Mouse (Mus musculus) kidney, postnatal 10 days (tissue): ENCODE measurements around the gene Prkce.

Experiments
- DNase-seq: peaks from one replicate; pipeline ENCODE4 v3.0.0; 2021; ENCODE audit warnings: mixed read lengths

The Prkce gene

DNA sequence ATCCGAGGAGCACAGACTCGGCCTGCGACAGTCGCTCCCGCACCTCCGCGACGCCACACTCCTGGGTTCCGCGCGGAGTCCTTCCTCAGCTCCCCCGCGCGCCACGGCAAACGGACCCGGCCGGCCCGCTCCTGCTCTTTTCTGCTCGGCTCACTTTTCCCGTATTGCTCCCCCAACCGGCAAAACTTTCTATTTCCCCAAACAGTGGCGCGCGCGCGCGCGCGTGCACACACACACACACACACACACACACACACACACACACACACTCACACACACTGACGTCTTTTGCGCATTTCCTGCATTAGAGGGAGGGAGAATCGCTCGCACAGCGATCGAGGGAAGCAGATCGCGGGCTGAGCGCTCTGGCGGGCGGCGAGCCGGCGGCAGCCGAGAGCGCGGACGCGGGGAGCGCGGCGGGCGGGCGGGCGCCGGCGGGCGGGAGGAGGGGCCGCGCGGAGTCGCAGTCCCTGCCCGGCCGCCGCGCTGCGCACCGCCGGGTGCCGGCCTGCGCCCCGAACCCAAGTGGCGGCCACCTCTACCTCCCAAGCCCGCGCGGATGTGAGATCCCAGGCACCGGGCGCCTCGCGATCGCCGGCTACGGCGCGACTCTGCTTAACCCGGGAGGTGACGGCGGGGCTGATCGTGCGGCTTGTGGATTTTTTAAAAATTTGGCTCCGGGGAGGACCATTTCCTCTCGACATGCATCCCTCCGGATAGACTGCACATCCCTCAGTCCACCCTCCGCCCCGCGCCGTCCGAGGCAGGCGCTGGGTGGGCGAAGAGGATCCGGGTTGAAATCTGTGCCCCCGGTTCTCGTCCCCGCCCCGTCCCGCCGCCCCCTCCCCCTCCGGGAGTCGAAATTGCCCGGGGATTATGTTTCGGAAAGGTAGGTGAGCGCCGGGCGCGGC, at the start of gene Prkce:
TSS of gene Prkce (plus strand) at position 466 of the 911 bp plus-strand sequence.
- DNase-seq, result peak; percentile 94

DNA sequence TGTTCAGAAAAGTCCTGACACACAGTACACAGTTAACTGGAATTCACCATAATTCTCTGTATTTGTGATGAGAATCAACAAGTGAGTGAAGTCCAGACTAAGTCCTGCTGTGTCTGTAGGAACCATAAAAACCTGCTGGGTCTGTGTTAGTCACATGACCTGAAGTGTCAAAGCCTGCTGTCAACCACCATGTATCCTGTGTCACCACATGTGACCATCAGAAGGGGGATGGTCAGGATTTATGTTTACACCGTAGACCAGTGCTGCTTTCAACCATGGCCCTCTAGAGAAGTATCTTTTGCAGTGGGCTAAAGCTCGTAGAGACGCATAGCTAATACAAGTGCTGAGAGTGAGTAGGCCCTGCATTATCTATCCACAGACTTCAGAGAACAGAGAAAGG, 44.4 kb upstream of the Prkce start:
- no peak for DNase-seq

- peak; percentile 17 for DNase-seq
Measured at GRCm38 (mm10) chr17:86125908-86126307, 41.7 kb upstream of the Prkce start.

- DNase-seq, result no peak
Measured at GRCm38 (mm10) chr17:86128198-86128597, 39.4 kb upstream of the Prkce start.

DNA sequence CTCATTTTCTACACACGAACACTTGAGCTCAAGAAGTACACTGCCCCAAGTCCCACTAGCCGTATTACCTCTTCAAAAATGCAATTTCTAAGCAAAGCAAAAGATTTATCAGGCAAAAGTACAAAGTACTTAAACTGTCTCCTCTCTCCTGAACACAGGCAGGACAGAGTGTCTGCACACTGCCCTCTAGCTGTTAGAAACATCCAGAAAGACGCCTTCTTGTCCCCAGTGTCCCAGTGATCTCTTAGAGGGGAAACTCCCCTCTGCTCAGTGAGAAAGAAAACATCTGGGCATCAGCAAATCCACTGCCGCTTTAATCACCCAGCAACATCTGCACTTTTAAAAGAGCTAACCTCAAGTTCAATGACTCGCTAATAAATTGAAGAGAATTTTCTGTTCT, 35.1 kb upstream of the Prkce start:
- DNase-seq, result peak; percentile 59

DNA sequence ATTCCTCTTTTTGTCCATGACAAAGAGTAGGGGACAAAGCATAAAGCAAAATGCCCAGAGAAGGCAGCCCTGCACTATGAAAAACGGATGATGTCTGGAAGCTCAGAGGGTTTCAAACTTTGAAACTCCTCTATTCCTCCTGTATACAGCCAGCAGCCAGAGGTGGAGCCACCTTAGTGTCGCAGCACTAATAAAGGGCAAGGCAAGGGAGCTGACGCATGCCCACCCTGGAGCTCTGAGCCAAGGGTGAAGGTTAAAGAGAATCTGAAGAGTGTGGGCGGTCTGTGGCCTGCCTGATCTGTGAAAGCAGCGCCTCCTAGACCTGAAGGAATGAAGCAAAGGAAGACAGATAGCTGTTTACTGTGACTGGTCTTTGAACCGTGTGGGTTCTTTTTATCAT, 33.1 kb upstream of the Prkce start:
- no peak for DNase-seq

DNA sequence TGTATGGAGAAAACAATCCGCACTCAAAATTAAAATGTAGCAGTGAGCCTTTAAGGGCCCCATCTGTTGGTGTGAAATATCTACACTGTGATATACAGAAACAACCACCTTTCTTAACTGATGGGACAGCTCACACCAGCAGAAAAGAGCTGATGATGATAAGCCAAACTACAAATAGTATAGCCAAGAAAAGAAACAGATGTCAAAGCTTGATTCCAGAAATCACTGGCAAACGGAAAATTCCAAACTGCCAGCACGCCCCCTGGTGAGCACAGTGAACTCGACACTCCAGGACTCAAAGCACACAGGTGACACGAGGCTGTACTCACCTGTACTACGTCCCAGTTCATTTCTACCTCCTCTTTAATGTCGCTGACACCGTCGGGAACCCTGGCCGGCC, 31.8 kb upstream of the Prkce start:
- DNase-seq, result no peak

- DNase-seq, result peak; percentile 46
Measured at GRCm38 (mm10) chr17:86144537-86145078, 23.0 kb upstream of the Prkce start.

GRCm38 (mm10) chr17:86145079-86145951, 22.3 kb upstream of the Prkce start, which contains the start of gene Srbd1:
TSS of gene Srbd1 (minus strand) at chr17:86145175.
- peak; percentile 97 for DNase-seq

DNA sequence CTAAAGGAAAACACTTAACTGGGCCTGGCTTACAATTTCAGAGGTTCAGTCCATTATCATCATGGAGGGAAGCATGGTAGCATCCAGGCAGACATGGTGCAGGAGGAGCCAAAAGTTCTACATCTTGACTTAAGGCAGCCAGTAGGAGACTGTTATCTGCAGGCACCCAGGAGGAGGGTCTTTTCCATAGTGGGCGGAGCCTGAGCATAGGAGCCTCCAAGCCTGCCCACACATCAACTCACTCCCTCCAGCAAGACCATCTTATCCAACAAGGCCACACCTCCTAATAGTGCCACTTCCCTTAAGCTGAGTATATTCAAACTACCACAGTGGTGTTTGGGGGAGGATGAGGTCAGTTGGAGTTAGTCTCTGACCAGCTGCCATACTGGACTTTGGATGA, 17.9 kb upstream of the Prkce start:
- no peak for DNase-seq

DNA sequence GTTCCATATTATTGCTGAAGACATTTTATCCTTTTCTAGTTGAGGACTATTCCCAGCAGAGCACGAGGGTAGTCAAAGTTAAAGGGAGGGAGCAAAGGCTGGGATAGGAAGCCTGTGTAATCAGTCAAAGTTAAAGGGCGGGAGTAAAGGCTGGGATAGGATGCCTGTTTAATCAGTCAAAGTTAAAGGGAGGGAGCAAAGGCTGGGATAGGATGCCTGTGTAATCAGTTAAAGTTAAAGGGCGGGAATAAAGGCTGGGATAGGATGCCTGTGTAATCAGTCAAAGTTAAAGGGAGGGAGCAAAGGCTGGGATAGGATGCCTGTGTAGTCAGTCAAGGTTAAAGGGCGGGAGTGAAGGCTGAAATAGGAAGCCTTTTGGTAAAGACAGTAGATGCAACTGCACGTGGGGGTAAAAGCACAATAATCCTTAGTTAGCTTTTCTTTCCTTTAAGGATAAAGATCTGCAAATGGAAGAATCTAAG, 16.7 kb upstream of the Prkce start:
- peak; percentile 79 for DNase-seq

GRCm38 (mm10) chr17:86156999-86157398, 10.6 kb upstream of the Prkce start:
- DNase-seq, result no peak

DNA sequence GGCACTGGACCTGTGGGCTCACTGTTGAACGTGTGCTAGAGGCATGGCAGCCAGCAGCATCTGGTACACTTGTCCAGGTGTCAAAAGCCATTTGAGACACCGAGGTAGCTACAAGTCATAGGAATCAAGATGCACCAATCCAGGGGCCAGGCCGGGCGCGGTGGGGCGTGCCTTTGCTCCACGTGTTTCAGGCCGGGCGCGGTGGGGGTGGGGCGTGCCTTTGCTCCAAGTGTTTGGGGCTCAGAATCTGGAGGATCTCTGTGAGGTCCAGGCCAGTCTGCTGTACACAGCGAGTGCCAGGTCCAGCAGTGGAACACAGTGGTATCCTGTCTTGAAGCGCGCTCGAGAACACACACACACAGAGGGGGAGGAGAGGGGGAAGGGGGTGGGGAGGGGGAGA, 4.9 kb upstream of the Prkce start:
- peak; percentile 39 for DNase-seq

- no peak for DNase-seq
Measured at GRCm38 (mm10) chr17:86164416-86164815, 3.2 kb upstream of the Prkce start.

GRCm38 (mm10) chr17:86166051-86166566, 1.5 kb upstream of the Prkce start:
- DNase-seq, result peak; percentile 30

DNA sequence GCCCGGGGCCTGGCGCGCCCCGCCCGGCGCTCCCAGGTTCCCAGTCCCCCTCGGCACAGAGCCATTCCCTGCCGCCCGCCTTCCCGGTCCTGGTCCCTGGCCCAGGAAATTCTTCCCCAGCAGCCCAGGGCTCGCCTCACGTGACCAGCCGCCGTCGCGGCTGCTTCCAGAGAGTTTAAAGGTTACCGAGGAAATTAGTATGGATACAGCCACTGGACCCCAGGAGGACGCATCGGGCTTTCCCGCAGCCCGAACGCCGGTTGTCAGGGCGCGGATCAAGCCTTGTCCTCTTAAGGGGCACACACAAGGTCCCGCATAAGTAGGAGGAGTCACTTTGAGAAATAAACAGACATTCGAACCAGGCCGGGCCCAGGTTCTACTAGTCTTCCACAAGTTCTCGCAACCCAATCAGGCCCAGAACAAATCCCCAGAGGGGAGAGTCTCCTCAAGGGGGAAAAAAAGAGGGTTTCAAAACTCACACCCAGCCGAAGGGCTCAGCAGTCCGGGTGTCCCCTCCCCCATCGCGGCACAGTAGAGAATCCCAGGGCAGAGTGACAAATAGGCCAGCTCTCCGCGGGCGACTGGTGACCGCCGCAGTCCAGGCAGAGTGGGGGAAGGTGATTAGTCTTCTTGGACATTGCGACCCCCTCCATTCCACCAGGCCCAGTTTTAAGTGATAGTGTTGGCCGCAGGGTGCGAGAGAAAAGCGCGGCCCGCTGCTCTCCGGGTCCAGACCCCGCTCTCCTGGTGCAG, 842 bp upstream of the Prkce start:
- DNase-seq, result peak; percentile 94

DNA sequence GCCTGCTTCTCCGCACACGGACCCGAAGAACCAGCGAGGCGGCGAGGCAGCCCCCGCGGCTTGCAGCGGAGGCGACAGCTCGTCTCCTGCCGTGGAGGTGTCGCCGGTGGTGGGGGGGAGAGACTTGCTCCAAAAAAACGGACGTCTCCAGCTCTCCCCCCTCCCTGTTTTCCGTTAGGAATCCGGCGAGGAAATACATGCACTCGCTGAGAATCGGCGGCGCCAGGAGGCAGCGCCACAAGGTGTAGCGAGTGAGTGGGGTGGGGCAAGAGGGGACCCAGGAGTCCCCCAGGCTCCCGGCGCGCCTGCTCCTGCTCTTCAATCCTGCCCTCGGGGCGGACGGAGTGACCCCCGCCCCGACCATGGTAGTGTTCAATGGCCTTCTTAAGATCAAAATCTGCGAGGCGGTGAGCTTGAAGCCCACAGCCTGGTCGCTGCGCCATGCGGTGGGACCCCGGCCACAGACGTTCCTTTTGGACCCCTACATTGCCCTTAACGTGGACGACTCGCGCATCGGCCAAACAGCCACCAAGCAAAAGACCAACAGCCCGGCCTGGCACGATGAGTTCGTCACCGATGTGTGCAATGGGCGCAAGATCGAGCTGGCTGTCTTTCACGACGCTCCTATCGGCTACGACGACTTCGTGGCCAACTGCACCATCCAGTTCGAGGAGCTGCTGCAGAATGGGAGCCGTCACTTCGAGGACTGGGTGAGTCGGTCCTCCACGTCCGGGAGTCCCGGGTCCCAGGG, 821 bp downstream of the Prkce start:
- peak; percentile 64 for DNase-seq

- no peak for DNase-seq
Measured at GRCm38 (mm10) chr17:86169092-86169491, 1.5 kb downstream of the Prkce start.

DNA sequence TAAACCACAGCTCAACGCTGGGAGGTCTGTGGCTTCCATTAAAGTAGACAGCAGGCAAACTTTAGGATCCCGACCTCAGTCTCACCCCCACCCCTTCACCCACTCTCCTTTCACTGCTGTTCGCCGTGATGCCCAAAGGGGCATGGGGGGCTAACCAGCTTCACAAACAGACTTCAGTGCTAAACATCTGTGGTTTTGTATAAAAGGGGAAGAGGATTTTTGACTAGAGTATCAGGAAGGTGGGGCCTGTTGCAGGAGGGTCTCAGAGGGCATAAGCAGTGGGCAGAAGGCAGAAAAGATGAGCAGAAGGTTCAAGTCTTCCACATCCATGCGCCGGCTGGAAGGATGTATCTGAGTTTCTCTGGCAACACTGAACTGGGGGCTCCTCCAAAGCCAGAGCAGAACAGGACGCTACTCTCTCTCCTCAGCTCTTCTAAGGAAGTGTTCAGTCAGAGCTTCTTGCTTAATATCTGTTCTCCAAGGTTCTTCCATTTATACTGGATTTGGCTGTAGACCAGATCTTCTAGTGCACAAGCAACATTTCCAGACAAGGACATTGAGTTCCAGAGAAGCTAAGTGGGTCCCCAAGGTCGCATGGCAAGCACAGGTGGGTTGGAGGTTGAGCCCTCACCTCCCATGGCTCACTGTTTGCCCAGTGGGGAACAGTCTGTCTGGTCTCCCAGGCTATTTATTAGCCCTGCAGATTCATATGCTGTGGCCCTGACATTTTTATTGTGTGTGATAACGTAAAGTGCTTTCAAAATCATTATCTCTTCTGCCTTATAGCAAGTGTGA, 2.8 kb downstream of the Prkce start:
- DNase-seq, result no peak

DNA sequence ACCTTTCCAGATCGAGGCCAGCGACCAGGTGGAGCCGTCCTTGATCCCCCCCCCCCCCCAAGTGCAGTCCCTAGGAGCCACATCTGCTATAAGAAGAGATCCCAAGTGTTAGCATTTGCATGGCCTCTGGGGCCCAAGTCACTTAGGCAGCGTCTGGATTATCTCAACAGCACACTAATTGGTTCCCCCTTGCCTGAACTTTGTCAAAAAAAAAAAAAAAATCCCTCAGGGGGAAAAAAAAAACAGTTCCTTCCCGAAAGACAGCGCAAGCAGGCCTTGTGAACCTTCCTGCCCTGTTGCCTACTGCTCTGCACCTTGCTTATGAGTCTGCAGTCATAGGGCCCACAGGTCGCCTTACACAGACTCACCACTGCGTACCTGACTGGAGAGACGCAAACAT, 7.9 kb downstream of the Prkce start:
- no peak for DNase-seq

- DNase-seq, result no peak
Measured at GRCm38 (mm10) chr17:86176722-86177121, 9.1 kb downstream of the Prkce start.
